Mouse (Mus musculus) midbrain, embryonic 11.5 days (tissue): Measurements from ENCODE around the gene Ajm1. TPM values are rescaled to one million over a fixed set of nuclear protein-coding genes. Genes with fewer than 3 reads are reported as not detected.

Source experiments
- ATAC-seq: fragments of 200-750 bp; cut with Nextera tagmentation; 2 replicates; pipeline ENCODE4 v1.8.0; 2017; ENCODE audit warnings: moderate TSS enrichment, moderate library complexity; ENCODE audit not compliant: low FRiP score
- DNase-seq: peaks from one replicate; pipeline ENCODE4 v3.0.0; 2015; ENCODE audit warnings: low spot score; ENCODE audit errors: missing footprints
- H3K27ac ChIP-seq: fragments of 300-500 bp; sonication (generic); 2 replicates; pipeline ENCODE4 v1.5.1; 2014; ENCODE audit warnings: low read depth, low read length
- H3K27me3 ChIP-seq: fragments of 300-500 bp; sonication (generic); 2 replicates; pipeline ENCODE4 v1.6.1; 2014; ENCODE audit warnings: mild to moderate bottlenecking, low read length, moderate library complexity, mixed read lengths; ENCODE audit not compliant: control insufficient read depth, insufficient read depth
- H3K36me3 ChIP-seq: fragments of 300-500 bp; sonication (generic); 2 replicates; pipeline ENCODE4 v1.6.1; 2014; ENCODE audit warnings: mild to moderate bottlenecking, low read length, moderate library complexity, mixed read lengths; ENCODE audit not compliant: control insufficient read depth, insufficient read depth
- H3K4me1 ChIP-seq: fragments of 300-500 bp; sonication (generic); 2 replicates; pipeline ENCODE4 v1.6.1; 2014; ENCODE audit warnings: low read length; ENCODE audit not compliant: control insufficient read depth, insufficient read depth
- H3K4me2 ChIP-seq: fragments of 300-500 bp; sonication (generic); 2 replicates; pipeline ENCODE4 v1.6.1; 2014; ENCODE audit warnings: mild to moderate bottlenecking, moderate library complexity
- H3K4me3 ChIP-seq: fragments of 300-500 bp; sonication (generic); 2 replicates; pipeline ENCODE4 v1.5.1; 2014; ENCODE audit warnings: low read depth, low read length
- H3K9ac ChIP-seq: fragments of 300-500 bp; sonication (generic); 2 replicates; pipeline ENCODE4 v1.6.1; 2014; ENCODE audit warnings: low read length
- H3K9me3 ChIP-seq: fragments of 300-500 bp; sonication (generic); 2 replicates; pipeline ENCODE4 v1.6.1; 2016; ENCODE audit warnings: low read length; ENCODE audit not compliant: control insufficient read depth
- WGBS: fragments of 180-500 bp; shearing (Covaris S2); extraction: QIAGEN DNeasy Blood & Tissue Kit; methylation state at CpG from one replicate; pipeline ENCODE4 v1.1.7; 2014; 5-methylcytosine and 5-hydroxymethylcytosine counted together
- polyA plus RNA-seq: library from polyadenylated mRNA; unstranded; fragments of >200 nt; fragmentation: Nextera tagmentation; extraction: Ambion mirVana; gene quantifications from 2 replicates; pipeline ENCODE4 v1.2.1, GENCODE M21; 2014

Ajm1 gene
- polyA plus RNA-seq, 1 experiment from 2014 or later: 0.07 TPM

DNA sequence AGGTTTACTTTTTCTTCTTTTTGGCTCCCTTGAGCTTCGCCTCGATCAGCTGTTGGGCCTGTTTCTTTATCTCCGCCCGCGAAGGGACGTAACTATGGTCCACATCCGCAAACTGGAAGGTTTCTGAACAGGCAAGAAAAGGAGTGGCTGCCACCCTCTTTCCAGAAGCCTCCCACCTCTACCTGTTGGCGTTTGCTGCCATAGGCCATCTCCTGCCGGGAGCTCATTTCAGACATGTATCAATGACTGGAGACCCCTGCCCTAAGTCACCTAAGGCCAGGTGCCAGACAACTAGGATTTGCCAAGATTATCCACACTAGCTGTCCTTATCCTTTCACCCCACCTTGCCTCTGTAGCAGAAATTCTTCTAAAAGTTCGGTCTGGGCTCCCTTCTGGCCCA lies 27.1 kb upstream of the Ajm1 start:
- WGBS: 77% methylated on average over 10 of the region's 10 CpGs
- H3K27me3 ChIP-seq: 0 out of 2 replicates have a peak, but pooled peaks cover 6% of the 10 kb centered on the region
- H3K9me3 ChIP-seq: no peaks in the 10 kb centered on the region
- peak overlapping the region; percentile 99 for H3K4me3 ChIP-seq
- peak overlapping the region; percentile 68 for H3K4me2 ChIP-seq
- no peaks in the 10 kb centered on the region for H3K36me3 ChIP-seq
- H3K27ac ChIP-seq: peak overlapping the region; percentile 87
- ATAC-seq (peak; percentile 7; the same call in 1 of the 2 replicates), DNase-seq (no peak)
- H3K4me1 ChIP-seq: peaks cover 10% of the 10 kb centered on the region
- peak overlapping the region; percentile 46 for H3K9ac ChIP-seq

DNA sequence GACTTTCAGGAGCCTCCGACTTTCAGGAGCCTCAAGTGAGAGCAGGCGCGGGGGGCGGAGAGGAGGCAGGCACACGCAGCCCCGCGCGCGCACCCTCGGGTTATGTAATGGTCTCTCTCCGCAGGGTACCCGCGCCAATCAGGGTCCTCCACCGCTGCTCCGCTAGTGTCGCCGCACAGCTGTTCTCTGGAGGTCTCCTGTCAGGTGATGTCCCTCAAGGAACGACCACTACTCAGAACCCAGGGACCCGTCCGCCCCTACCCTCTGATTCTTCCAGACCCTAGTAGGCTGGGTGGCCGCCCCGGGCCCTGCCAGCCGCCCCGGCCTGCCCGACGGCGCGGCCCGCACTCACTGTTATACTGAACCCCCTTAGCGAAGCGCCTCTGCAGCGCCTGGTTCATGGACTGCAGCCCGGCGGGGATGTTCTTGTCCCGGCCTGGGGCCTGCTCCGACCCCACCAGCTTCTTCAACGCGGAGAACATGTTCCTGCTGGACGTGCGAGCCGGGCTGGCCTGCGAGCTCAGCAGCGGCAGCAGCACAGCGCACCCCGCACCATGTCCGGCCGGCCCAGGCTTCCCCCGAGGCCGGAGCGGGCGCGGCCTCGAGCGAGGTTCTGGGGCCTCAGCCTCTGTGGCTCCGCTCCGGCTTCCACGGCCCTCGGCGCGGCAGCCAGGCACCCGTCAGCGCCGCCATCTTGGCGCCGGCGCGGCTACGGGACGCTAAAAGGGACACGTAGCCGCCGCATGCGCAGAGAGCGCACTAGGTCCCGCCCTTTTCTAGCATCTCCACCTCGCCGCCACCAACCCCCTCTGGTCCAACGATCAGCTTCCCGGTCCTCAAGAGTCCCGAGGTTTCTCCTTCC lies 26.4 kb upstream of the Ajm1 start, which contains the start of gene Rabl6:
TSS of gene Rabl6 (minus strand) at position 761 of the 862 bp plus-strand sequence.
- peak; percentile 90 for ATAC-seq
- peak within 1 kb of the TSS; percentile 87 for H3K27ac ChIP-seq
- peak within 1 kb of the TSS; percentile 97 for H3K9ac ChIP-seq
- peaks cover 10% of the 10 kb centered on the region for H3K4me1 ChIP-seq
- peak within 1 kb of the TSS; percentile 99 for H3K4me3 ChIP-seq
- H3K4me2 ChIP-seq: peak within 1 kb of the TSS; percentile 68
- H3K27me3 ChIP-seq: 0 out of 2 replicates have a peak, but pooled peaks cover 6% of the 10 kb centered on the region
- no peaks in the 10 kb centered on the region for H3K9me3 ChIP-seq
- WGBS: under 1% methylated on average over 79 of the region's 80 CpGs
- DNase-seq: peak; percentile 99
- H3K36me3 ChIP-seq: no peaks in the 10 kb centered on the region

DNA sequence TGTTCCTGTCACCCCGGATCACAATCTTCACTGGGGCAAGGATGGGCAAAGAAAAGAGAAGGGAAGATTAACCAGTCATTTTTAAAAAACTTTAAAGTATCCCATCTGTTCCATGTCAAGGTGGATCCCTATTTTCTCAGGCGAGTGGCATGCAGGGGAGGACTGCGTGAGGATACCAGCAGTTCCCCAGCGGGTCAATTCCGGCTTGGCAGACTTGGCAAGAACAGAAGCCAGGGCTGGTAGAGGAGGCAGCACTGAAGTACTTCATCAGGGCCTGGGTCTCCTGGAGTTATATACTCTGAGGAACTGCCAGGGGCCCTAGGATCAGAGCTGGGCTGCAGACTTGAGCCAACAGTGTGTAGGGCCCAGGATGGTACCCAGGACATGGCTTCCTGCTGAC lies 21.0 kb upstream of the Ajm1 start:
- no peak overlapping the region for H3K4me2 ChIP-seq
- no peak for DNase-seq
- ATAC-seq: no peak
- H3K36me3 ChIP-seq: peaks cover 9% of the 10 kb centered on the region; the same call in 1 of the 2 replicates
- no peak overlapping the region for H3K9ac ChIP-seq
- H3K4me3 ChIP-seq: no peak overlapping the region
- H3K27me3 ChIP-seq: no peaks in the 10 kb centered on the region
- peaks cover 10% of the 10 kb centered on the region for H3K4me1 ChIP-seq
- no peaks in the 10 kb centered on the region for H3K9me3 ChIP-seq
- H3K27ac ChIP-seq: no peak overlapping the region
- 90% methylated on average over 5 of the region's 5 CpGs for WGBS

DNA sequence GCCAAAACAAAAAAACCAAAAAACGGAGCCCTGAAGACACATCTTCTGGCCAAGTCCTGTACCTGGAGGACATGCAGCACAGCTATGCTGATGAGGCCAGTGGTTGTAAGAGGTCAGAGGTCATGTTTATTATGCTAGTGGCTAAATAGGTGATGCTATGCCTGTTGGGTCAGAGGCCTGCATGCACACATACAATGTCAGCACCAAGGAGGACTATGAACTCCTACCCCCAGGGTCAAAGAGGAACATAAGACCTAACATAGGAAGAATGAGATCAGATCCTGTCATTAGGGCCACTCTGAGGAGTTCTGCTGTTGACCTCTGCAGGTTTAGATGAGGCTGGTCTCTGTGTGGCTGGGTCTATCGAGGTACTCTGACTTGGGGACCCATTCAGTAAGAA lies 18.5 kb upstream of the Ajm1 start:
- no peaks in the 10 kb centered on the region for H3K4me1 ChIP-seq
- no peak overlapping the region for H3K4me3 ChIP-seq
- no peaks in the 10 kb centered on the region for H3K27me3 ChIP-seq
- no peak overlapping the region for H3K9ac ChIP-seq
- H3K9me3 ChIP-seq: no peaks in the 10 kb centered on the region
- ATAC-seq (no peak), DNase-seq (no peak)
- 93% methylated on average over 2 of the region's 2 CpGs for WGBS
- H3K36me3 ChIP-seq: peaks cover 20% of the 10 kb centered on the region; the same call in 1 of the 2 replicates
- no peak overlapping the region for H3K4me2 ChIP-seq
- no peak overlapping the region for H3K27ac ChIP-seq

DNA sequence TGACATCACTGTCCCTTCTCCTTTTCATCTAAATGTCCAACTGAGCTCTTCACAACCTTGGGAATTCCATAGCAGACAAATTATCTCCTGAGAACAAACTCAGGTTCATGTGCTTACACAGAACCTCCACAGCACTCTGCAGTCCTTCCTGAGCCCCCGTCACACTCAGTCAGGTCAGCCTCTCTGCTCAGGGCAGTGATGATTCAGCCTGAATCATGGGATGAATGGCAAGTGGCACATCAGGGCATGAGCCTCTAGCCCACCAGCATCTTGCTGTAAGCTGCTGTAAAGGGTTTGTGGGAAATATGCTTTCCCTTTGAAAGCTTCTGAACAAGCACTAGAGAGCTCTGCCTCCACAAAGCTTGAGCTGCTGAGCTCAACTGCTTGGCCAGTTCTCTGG lies 17.2 kb upstream of the Ajm1 start:
- Histone ChIP-seq H3K27me3 (no peaks in the 10 kb centered on the region), H3K4me1 (no peaks in the 10 kb centered on the region), H3K27ac (no peak overlapping the region), H3K4me3 (no peak overlapping the region), H3K4me2 (no peak overlapping the region), H3K9me3 (no peaks in the 10 kb centered on the region), H3K9ac (no peak overlapping the region), H3K36me3 (peaks cover 22% of the 10 kb centered on the region; the same call in 1 of the 2 replicates)
- no peak for ATAC-seq
- 100% methylated on average over 1 of the region's 1 CpGs for WGBS
- no peak for DNase-seq

DNA sequence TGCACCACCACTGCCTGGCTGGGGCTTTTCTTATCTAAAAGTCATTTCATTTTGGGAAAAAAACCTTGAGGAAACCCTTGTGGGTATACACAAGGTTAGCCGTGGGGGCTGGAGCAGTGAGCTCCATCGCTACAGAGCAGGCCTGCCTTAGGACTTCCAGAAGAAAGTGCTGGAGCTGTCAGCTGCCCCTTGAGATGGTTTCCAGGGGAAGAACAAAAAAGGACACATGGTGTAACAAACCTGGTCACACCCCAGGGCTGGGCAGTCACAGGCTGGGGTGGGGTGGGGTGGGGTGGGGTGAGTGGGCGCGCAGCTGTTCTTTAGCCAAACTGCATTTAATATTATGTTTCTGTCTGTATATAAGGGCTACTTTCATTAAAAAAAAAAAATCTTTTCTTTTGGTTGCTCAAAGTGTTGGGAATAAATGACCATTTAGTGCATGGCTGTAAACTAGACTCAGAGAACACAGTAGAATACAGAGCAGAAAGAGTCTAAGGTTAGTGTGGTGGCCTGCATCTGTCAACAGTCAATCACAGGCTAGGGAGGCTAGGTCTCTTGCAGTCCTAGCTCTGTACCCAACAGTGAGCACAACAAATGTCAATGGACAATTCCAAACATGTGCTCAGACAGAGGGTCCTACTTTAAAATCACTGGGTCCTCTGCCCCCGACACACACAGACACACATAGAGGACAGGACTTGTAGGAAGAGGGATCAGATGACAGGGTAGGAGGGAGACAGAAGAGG lies 15.4 kb upstream of the Ajm1 start:
- no peak for ATAC-seq

DNA sequence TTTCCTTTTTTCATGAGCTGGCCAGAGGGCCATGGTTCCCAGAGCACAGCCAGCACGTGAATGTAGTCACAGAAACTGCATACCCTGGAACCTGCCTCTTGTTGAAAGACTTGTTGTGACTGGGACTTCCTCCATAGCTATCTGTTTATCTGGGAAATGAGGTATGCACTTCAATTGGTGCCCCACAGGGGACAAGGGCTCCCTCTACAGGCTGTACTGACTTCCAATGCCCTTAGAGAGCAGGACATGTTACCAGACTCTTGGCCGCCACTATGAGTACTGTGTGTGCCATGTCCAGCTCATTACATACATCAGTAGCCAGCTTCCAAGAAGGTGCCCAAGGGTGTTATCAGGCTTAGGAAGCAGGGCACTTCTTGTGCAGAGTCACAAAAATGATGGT lies 10.3 kb upstream of the Ajm1 start:
- Histone ChIP-seq H3K4me3 (no peak overlapping the region), H3K36me3 (peaks cover 25% of the 10 kb centered on the region), H3K9me3 (no peaks in the 10 kb centered on the region), H3K9ac (no peak overlapping the region), H3K4me2 (no peak overlapping the region), H3K27me3 (no peaks in the 10 kb centered on the region), H3K27ac (no peak overlapping the region), H3K4me1 (no peaks in the 10 kb centered on the region)
- no peak for DNase-seq
- 81% methylated on average over 2 of the region's 2 CpGs for WGBS
- ATAC-seq: no peak

More for the DNA sequence above, 15.4 kb upstream of the Ajm1 start:
- no peak overlapping the region for H3K4me2 ChIP-seq
- H3K36me3 ChIP-seq: peaks cover 26% of the 10 kb centered on the region
- H3K4me1 ChIP-seq: no peaks in the 10 kb centered on the region
- WGBS: 95% methylated on average over 5 of the region's 5 CpGs
- no peak overlapping the region for H3K9ac ChIP-seq
- no peaks in the 10 kb centered on the region for H3K9me3 ChIP-seq
- no peak for DNase-seq
- H3K4me3 ChIP-seq: no peak overlapping the region
- H3K27ac ChIP-seq: no peak overlapping the region
- no peaks in the 10 kb centered on the region for H3K27me3 ChIP-seq

DNA sequence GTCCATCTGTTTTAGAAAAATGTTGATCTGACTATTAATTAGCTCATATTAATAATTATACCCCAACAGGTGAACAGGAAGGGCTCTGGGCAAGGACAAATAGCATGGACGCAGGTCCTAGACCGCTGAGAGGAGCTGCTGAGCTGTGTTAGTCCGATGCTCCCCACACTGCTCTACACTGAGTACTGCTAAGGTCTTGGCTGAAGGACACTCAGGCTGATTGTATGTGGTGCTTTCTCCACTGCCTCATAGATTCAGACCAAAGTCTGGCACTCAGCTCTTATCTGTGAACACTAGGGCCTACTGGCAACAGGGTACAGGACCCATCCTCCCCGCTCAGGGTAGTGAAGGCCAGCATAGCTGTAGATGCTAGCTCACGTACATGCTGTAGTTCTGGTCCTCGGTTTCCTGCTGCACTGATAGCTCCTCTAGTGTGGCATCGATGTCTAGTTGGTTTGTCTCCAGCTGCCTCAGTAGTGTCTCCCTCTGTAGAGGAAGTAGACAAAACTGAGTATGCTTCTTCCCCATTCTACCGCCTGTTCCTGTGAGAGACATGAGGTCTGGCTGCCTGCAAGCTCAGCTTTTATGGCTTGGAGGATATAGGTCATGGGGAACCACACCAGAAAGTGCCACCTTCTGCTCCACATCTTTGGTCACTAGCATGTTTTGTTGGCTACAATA lies 6.8 kb upstream of the Ajm1 start:
- DNase-seq (no peak), ATAC-seq (no peak)
- no peaks in the 10 kb centered on the region for H3K9me3 ChIP-seq
- no peak overlapping the region for H3K4me3 ChIP-seq
- WGBS: 92% methylated on average over 8 of the region's 8 CpGs
- no peak overlapping the region for H3K27ac ChIP-seq
- no peaks in the 10 kb centered on the region for H3K4me1 ChIP-seq
- peaks cover 21% of the 10 kb centered on the region for H3K36me3 ChIP-seq
- no peaks in the 10 kb centered on the region for H3K27me3 ChIP-seq
- no peak overlapping the region for H3K4me2 ChIP-seq
- no peak overlapping the region for H3K9ac ChIP-seq
